Mouse (Mus musculus) neural tube, embryonic 11.5 days (tissue): Measurements from ENCODE around the gene Sypl. TPM values are rescaled to one million over a fixed set of nuclear protein-coding genes. Genes with fewer than 3 reads are reported as not detected.

Experiments used
- polyA plus RNA-seq: library from polyadenylated mRNA; unstranded; fragments of >200 nt; fragmentation: Nextera tagmentation; extraction: Ambion mirVana; gene quantifications from 2 replicates; pipeline ENCODE4 v1.2.1, GENCODE M21; 2014

Sypl gene
- polyA plus RNA-seq, 1 experiment from 2014 or later = 54.0 TPM

Other genes with a start within 250 kb of the Sypl start
- gene Nampt, start 134.3 kb upstream of the Sypl start, polyA plus RNA-seq = 38.1 TPM in 2 replicates
- gene Cdhr3, start 139.0 kb downstream of the Sypl start, polyA plus RNA-seq = 0.17 TPM in 1 of 2 replicates, not detected in the other
- 21.3 and 22.2 TPM in 2 replicates for gene Atxn7l1, start 193.8 kb downstream of the Sypl start, polyA plus RNA-seq